Mouse (Mus musculus): ENCODE data around the gene Stk10.

Gene Stk10

GRCm38 (mm10) chr11:32568060-32568459 is 35.0 kb downstream of the Stk10 start:
- DNase-seq (ENCODE audit: low read depth): no peak

- DNase-seq (ENCODE audit: low read depth): peak; percentile 47
Measured at GRCm38 (mm10) chr11:32568637-32569293, 35.7 kb downstream of the Stk10 start.

- DNase-seq (ENCODE audit: low read depth): no peak
Measured at GRCm38 (mm10) chr11:32571103-32571502, 38.0 kb downstream of the Stk10 start.

GRCm38 (mm10) chr11:32573669-32574068 is 40.6 kb downstream of the Stk10 start:
- no peak for DNase-seq (ENCODE audit: low read depth)

GRCm38 (mm10) chr11:32575964-32576759 is 43.1 kb downstream of the Stk10 start:
- no peak for DNase-seq (ENCODE audit: low read depth)

GRCm38 (mm10) chr11:32576760-32577050 is 43.6 kb downstream of the Stk10 start:
- DNase-seq (ENCODE audit: low read depth): no peak

- peak; percentile 98 for DNase-seq (ENCODE audit: low read depth)
Measured at GRCm38 (mm10) chr11:32580305-32580947, 47.3 kb downstream of the Stk10 start.

GRCm38 (mm10) chr11:32581031-32581430 is 47.9 kb downstream of the Stk10 start:
- DNase-seq (ENCODE audit: low read depth): no peak

- DNase-seq (ENCODE audit: low read depth): peak; percentile 52
Measured at GRCm38 (mm10) chr11:32582813-32583212, 49.7 kb downstream of the Stk10 start.

GRCm38 (mm10) chr11:32585996-32586395 is 52.9 kb downstream of the Stk10 start:
- DNase-seq (ENCODE audit: low read depth): no peak

GRCm38 (mm10) chr11:32587191-32588089 is 54.3 kb downstream of the Stk10 start:
- DNase-seq (ENCODE audit: low read depth): no peak

- peak; percentile 47 for DNase-seq (ENCODE audit: low read depth)
Measured at GRCm38 (mm10) chr11:32588090-32588891, 55.2 kb downstream of the Stk10 start.

GRCm38 (mm10) chr11:32588892-32589172 is 55.7 kb downstream of the Stk10 start:
- no peak for DNase-seq (ENCODE audit: low read depth)

GRCm38 (mm10) chr11:32589201-32589600 is 56.1 kb downstream of the Stk10 start:
- DNase-seq (ENCODE audit: low read depth): no peak

- DNase-seq (ENCODE audit: low read depth): no peak
Measured at GRCm38 (mm10) chr11:32589791-32590190, 56.7 kb downstream of the Stk10 start.

- no peak for DNase-seq (ENCODE audit: low read depth)
Measured at GRCm38 (mm10) chr11:32590205-32590604, 57.1 kb downstream of the Stk10 start.

- DNase-seq (ENCODE audit: low read depth): peak; percentile 46
Measured at GRCm38 (mm10) chr11:32591921-32592850, 59.1 kb downstream of the Stk10 start.

GRCm38 (mm10) chr11:32593081-32593480 is 60.0 kb downstream of the Stk10 start:
- no peak for DNase-seq (ENCODE audit: low read depth)

- no peak for DNase-seq (ENCODE audit: low read depth)
Measured at GRCm38 (mm10) chr11:32594122-32594521, 61.0 kb downstream of the Stk10 start.

- DNase-seq (ENCODE audit: low read depth): no peak
Measured at GRCm38 (mm10) chr11:32600371-32600770, 67.3 kb downstream of the Stk10 start.

Data from 416B (cell line).